Mouse (Mus musculus): Measurements from ENCODE around the gene Nkx2-2. TPM values are rescaled to one million over a fixed set of nuclear protein-coding genes. Genes with fewer than 3 reads are reported as not detected.
"Not testable (repeated sequence)": the region's sequence is repeated elsewhere in the genome, so short reads cannot be mapped to it uniquely, and the experiment has no call there.

Nkx2-2 gene
- polyA plus RNA-seq, 1 experiment from 2014 or later = 1.5 TPM

DNA sequence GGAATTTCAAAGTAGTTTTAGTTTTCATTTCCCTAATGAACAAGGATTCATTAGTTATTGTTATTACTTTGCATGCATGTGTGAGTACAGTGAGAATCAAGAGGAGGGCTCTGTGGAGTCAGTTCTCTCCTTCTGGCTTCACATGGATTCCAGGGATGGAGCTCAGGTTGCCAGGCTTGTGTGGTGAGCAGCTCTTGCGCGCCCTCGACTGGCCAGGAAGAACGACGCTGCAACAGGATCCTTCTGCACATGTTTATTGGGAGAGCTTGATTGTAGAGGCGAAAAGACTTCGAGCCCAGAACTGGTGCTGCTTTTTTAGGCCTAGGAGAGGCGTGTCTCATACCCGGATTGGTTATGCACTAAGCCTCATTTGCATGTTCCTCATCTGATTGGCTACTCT, 23.5 kb downstream of the Nkx2-2 start:
- H3K4me2 ChIP-seq (ENCODE audit: low read depth, low read length); H3K9ac ChIP-seq (ENCODE audit: low read length); H3K4me1 ChIP-seq (ENCODE audit: control insufficient read depth, insufficient read depth, low read length); H3K9me3 ChIP-seq (replicated peaks; ENCODE audit: control insufficient read depth, low read length); H3K4me3 ChIP-seq (replicated peaks; ENCODE audit: low read length); H3K27ac ChIP-seq (ENCODE audit: low read length); ATAC-seq (ENCODE audit: insufficient read depth, low FRiP score); H3K27me3 ChIP-seq (ENCODE audit: control insufficient read depth, insufficient read depth, low read length); H3K36me3 ChIP-seq (ENCODE audit: control insufficient read depth, insufficient read depth, low read length): not testable (repeated sequence)
- WGBS = 86% methylated on average over 9 of the region's 9 CpGs

DNA sequence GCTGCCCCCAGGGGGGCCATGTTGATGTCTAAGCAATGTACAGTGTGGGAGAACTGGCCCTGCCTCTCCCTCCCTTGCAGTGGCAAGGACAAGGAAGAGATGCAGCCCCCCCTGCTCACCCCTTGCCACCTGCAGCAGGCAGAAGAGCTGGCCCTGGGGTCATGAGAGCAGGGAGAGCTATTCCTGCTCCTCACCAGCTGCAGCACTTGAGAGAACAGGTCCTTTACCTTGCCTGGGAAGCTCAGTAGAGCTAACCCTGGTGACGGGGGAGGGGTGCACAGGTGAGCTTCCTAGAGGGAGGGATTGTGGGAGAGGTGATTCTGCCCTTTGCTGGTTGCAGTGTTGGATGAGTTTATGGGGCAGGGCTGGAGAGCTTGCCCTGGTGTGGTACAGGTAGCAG, 28.2 kb downstream of the Nkx2-2 start:
- H3K36me3 ChIP-seq (ENCODE audit: control insufficient read depth, insufficient read depth, low read length) = no peaks in the 10 kb centered on the region
- no peak overlapping the region for H3K4me2 ChIP-seq (ENCODE audit: low read depth, low read length)
- H3K4me3 ChIP-seq (replicated peaks; ENCODE audit: low read length) = no peak overlapping the region
- 68% methylated on average over 1 of the region's 1 CpGs for WGBS
- H3K27me3 ChIP-seq (ENCODE audit: control insufficient read depth, insufficient read depth, low read length) = no peaks in the 10 kb centered on the region
- H3K27ac ChIP-seq (ENCODE audit: low read length) = no peak overlapping the region
- H3K9ac ChIP-seq (ENCODE audit: low read length) = no peak overlapping the region
- ATAC-seq (ENCODE audit: insufficient read depth, low FRiP score) = no peak
- H3K9me3 ChIP-seq (replicated peaks; ENCODE audit: control insufficient read depth, low read length) = no peaks in the 10 kb centered on the region
- H3K4me1 ChIP-seq (ENCODE audit: control insufficient read depth, insufficient read depth, low read length) = no peaks in the 10 kb centered on the region

DNA sequence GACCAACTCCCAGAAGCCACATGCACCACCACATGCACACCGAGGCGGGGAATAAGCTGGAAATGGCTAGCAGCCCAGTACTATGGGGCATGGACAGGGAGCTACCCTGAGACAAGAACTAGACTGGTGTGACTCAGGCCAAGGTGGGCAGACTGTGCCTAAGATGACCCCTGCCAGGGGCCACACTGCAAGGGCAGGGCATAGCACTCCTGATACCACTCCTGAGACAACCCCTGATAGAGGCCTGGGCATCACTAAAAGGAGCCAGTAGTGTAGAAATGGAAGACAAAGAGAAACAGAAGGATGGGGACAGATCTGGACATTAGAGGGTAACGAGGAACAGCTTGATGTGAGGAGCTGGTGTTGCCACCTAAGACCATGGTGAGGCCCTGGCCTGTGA, 28.7 kb downstream of the Nkx2-2 start:
- WGBS = 81% methylated on average over 3 of the region's 3 CpGs
- ATAC-seq (ENCODE audit: insufficient read depth, low FRiP score) = no peak

DNA sequence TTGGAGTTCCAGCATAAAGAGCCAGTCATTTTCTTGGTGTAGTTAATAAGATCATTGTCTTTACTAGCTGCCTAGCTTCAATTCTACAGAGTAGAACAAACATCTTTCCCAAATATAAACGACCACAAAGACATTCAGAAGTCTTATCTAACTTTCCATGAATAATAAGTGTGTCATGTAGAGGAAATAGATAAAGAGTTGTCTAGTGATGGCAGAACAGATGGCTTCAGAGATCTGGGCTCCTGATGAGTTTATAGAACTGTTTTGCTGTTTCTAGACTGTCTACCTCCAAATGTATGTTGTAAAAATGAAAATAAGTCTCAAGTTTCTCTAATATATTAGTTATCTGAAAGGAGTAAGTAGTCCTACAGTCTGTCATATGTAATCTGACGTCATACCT, 41.5 kb downstream of the Nkx2-2 start:
- Histone ChIP-seq H3K27me3 (ENCODE audit: control insufficient read depth, insufficient read depth, low read length) (no peaks in the 10 kb centered on the region), H3K4me3 (replicated peaks; ENCODE audit: low read length) (no peak overlapping the region), H3K36me3 (ENCODE audit: control insufficient read depth, insufficient read depth, low read length) (no peaks in the 10 kb centered on the region), H3K4me1 (ENCODE audit: control insufficient read depth, insufficient read depth, low read length) (no peaks in the 10 kb centered on the region), H3K4me2 (ENCODE audit: low read depth, low read length) (no peak overlapping the region), H3K9ac (ENCODE audit: low read length) (no peak overlapping the region), H3K9me3 (replicated peaks; ENCODE audit: control insufficient read depth, low read length) (no peaks in the 10 kb centered on the region), H3K27ac (ENCODE audit: low read length) (no peak overlapping the region)
- no peak for ATAC-seq (ENCODE audit: insufficient read depth, low FRiP score)
- WGBS = 53% methylated on average over 2 of the region's 2 CpGs

More for the DNA sequence above, 28.7 kb downstream of the Nkx2-2 start:
- Histone ChIP-seq H3K27ac (ENCODE audit: low read length) (no peak overlapping the region), H3K4me3 (replicated peaks; ENCODE audit: low read length) (no peak overlapping the region), H3K4me2 (ENCODE audit: low read depth, low read length) (no peak overlapping the region), H3K4me1 (ENCODE audit: control insufficient read depth, insufficient read depth, low read length) (no peaks in the 10 kb centered on the region), H3K27me3 (ENCODE audit: control insufficient read depth, insufficient read depth, low read length) (no peaks in the 10 kb centered on the region), H3K9me3 (replicated peaks; ENCODE audit: control insufficient read depth, low read length) (no peaks in the 10 kb centered on the region), H3K36me3 (ENCODE audit: control insufficient read depth, insufficient read depth, low read length) (no peaks in the 10 kb centered on the region), H3K9ac (ENCODE audit: low read length) (no peak overlapping the region)

Other genes with a start within 250 kb of the Nkx2-2 start
- gene Xrn2, start 181.2 kb downstream of the Nkx2-2 start, polyA plus RNA-seq (2015; fragmentation: Nextera tagmentation; extraction: Ambion mirVana) = 67.4 and 67.8 TPM in 2 replicates
- not detected in 2 replicates for gene Nkx2-4, start 108.8 kb downstream of the Nkx2-2 start, polyA plus RNA-seq (2015; fragmentation: Nextera tagmentation; extraction: Ambion mirVana)
- gene Pax1, start 167.7 kb upstream of the Nkx2-2 start, polyA plus RNA-seq (2015; fragmentation: Nextera tagmentation; extraction: Ambion mirVana) = not detected in 2 replicates

Measured in stomach, embryonic 16.5 days (tissue).